Mouse (Mus musculus): ENCODE data around the gene Nrip3.

DNA sequence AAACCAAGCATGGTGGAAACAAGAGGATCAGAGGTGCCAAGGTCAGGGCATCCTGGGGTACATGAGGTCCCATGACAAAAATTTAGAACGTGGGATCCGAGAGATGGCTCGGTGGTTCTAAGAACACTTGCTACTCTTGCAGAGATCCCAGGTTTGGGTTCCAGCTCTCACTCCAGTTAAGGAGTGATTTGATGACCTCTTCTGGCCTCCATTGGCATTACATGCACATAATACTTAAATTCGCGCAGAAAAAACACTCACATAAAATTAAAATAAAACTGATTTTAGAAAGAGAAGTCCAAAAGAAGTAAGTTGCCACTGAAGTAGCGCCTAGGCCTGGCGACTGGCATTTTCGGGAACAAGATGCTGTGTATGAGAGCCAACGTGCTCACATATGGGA, 62.5 kb downstream of the Nrip3 start:
- TF ChIP-seq CTCF (IDR thresholded peaks at IDR 0.05; ENCODE audit: borderline replicate concordance, extremely low read depth, insufficient read depth, insufficient read length) (peak; percentile 38; the same call in 1 of the 2 replicates), POLR2A (IDR thresholded peaks at IDR 0.05; ENCODE audit: borderline replicate concordance, extremely low read depth, insufficient read depth, insufficient read length, poor library complexity, severe bottlenecking) (no peak)

Data from brain, embryonic 14.5 days (tissue).